Comparison of ENCODE assay signal across 8 mouse cellular contexts in genomic region chr11:4874551-4874950, GRCm38 (mm10). TPM values are rescaled to one million over a fixed set of nuclear protein-coding genes. Genes with fewer than 3 reads are reported as not detected.
DNase-seq lines count a peak whose midpoint lies in the region; ATAC-seq and TF ChIP-seq lines count a peak whose summit lies in the region.

No protein-coding gene starts in this region.

- H3K27me3 ChIP-seq in lung, embryonic 14.5 days (ENCODE audit: insufficient read depth, low read length): no peaks in the 10 kb centered on the region
- H3K27me3 ChIP-seq in embryonic facial prominence, embryonic 14.5 days (replicated peaks; ENCODE audit: control insufficient read depth, insufficient read depth, low read length): no peaks in the 10 kb centered on the region
- no peaks in the 10 kb centered on the region for H3K27me3 ChIP-seq in kidney, embryonic 14.5 days (ENCODE audit: control insufficient read depth, insufficient read depth, low read length)
- no peaks in the 10 kb centered on the region for H3K27me3 ChIP-seq in midbrain, embryonic 11.5 days (ENCODE audit: control insufficient read depth, insufficient read depth, low read length)

- H3K4me3 ChIP-seq in lung, embryonic 14.5 days (ENCODE audit: low read depth, low read length): peak overlapping the region; percentile 56
- H3K4me3 ChIP-seq in embryonic facial prominence, embryonic 14.5 days (ENCODE audit: low read depth, low read length): peak overlapping the region; percentile 73
- peak overlapping the region; percentile 76 for H3K4me3 ChIP-seq in kidney, embryonic 14.5 days (ENCODE audit: low read length)
- H3K4me3 ChIP-seq in midbrain, embryonic 11.5 days (ENCODE audit: low read depth, low read length): peak overlapping the region; percentile 70

- H3K9me3 ChIP-seq in lung, embryonic 14.5 days (ENCODE audit: low read depth, low read length): no peaks in the 10 kb centered on the region
- no peaks in the 10 kb centered on the region for H3K9me3 ChIP-seq in embryonic facial prominence, embryonic 14.5 days (ENCODE audit: control insufficient read depth, low read length)
- no peaks in the 10 kb centered on the region for H3K9me3 ChIP-seq in kidney, embryonic 14.5 days (ENCODE audit: control insufficient read depth, low read length)
- no peaks in the 10 kb centered on the region for H3K9me3 ChIP-seq in midbrain, embryonic 11.5 days (ENCODE audit: control insufficient read depth, low read length)

- no peak overlapping the region for H3K27ac ChIP-seq in lung, embryonic 14.5 days (ENCODE audit: low read depth)
- H3K27ac ChIP-seq in embryonic facial prominence, embryonic 14.5 days (replicated peaks; ENCODE audit: low read depth, low read length): no peak overlapping the region
- peak overlapping the region; percentile 37; the same call in 1 of the 2 replicates for H3K27ac ChIP-seq in kidney, embryonic 14.5 days (ENCODE audit: low read depth, low read length)
- H3K27ac ChIP-seq in midbrain, embryonic 11.5 days (ENCODE audit: low read depth, low read length): no peak overlapping the region

- H3K9ac ChIP-seq in lung, embryonic 14.5 days: peak overlapping the region; percentile 54
- peak overlapping the region; percentile 70 for H3K9ac ChIP-seq in embryonic facial prominence, embryonic 14.5 days (ENCODE audit: low read depth, low read length)
- H3K9ac ChIP-seq in kidney, embryonic 14.5 days (ENCODE audit: low read depth, low read length): peak overlapping the region; percentile 69
- H3K9ac ChIP-seq in midbrain, embryonic 11.5 days (ENCODE audit: low read length): peak overlapping the region; percentile 83

- peak overlapping the region; percentile 66 for H3K4me2 ChIP-seq in lung, embryonic 14.5 days
- H3K4me2 ChIP-seq in embryonic facial prominence, embryonic 14.5 days (ENCODE audit: low read depth, low read length): peak overlapping the region; percentile 70
- peak overlapping the region; percentile 71 for H3K4me2 ChIP-seq in kidney, embryonic 14.5 days (replicated peaks; ENCODE audit: low read depth, low read length)
- H3K4me2 ChIP-seq in midbrain, embryonic 11.5 days: peak overlapping the region; percentile 76

- peaks cover 4% of the 10 kb centered on the region for H3K4me1 ChIP-seq in lung, embryonic 14.5 days (ENCODE audit: insufficient read depth)
- H3K4me1 ChIP-seq in embryonic facial prominence, embryonic 14.5 days (ENCODE audit: control insufficient read depth, insufficient read depth, low read length): peaks cover 6% of the 10 kb centered on the region
- peaks cover 7% of the 10 kb centered on the region; the same call in 1 of the 2 replicates for H3K4me1 ChIP-seq in kidney, embryonic 14.5 days (ENCODE audit: control insufficient read depth, insufficient read depth, low read length)
- peaks cover 6% of the 10 kb centered on the region for H3K4me1 ChIP-seq in midbrain, embryonic 11.5 days (ENCODE audit: control insufficient read depth, insufficient read depth, low read length)

- no peak for TF ChIP-seq CTCF in lung, embryonic 14.5 days (IDR thresholded peaks at IDR 0.05; ENCODE audit: low read depth)

- DNase-seq in lung, embryonic 14.5 days: peak; percentile 21
- DNase-seq in lung, postnatal 36 days: no peak
- DNase-seq in embryonic facial prominence, embryonic 14.5 days (ENCODE audit: low spot score): no peak
- peak; percentile 93 for DNase-seq in midbrain, embryonic 11.5 days (ENCODE audit: low spot score, missing footprints)
- no peak for DNase-seq in Muller cell, postnatal 12 days (ENCODE audit: inconsistent ontology term)
- no peak for DNase-seq in layer of hippocampus, adult 11-12 months (ENCODE audit: low spot score)
- DNase-seq in T-cell, adult 2 months (ENCODE audit: low spot score): no peak

- no peaks in the 10 kb centered on the region for H3K36me3 ChIP-seq in lung, embryonic 14.5 days (ENCODE audit: insufficient read depth)
- H3K36me3 ChIP-seq in embryonic facial prominence, embryonic 14.5 days (ENCODE audit: control insufficient read depth, insufficient read depth, low read length): peaks cover 5% of the 10 kb centered on the region; the same call in 1 of the 2 replicates
- H3K36me3 ChIP-seq in kidney, embryonic 14.5 days (ENCODE audit: control insufficient read depth, insufficient read depth, low read length): peaks cover 3% of the 10 kb centered on the region; the same call in 1 of the 2 replicates
- H3K36me3 ChIP-seq in midbrain, embryonic 11.5 days (ENCODE audit: control insufficient read depth, insufficient read depth, low read length): no peaks in the 10 kb centered on the region

- WGBS in lung, embryonic 14.5 days: 6% methylated on average over 10 of the region's 10 CpGs
- WGBS in embryonic facial prominence, embryonic 14.5 days: 4% methylated on average over 5 of the region's 10 CpGs
- 4% methylated on average over 10 of the region's 10 CpGs for WGBS in kidney, embryonic 14.5 days
- WGBS in midbrain, embryonic 11.5 days: 3% methylated on average over 10 of the region's 10 CpGs

- ATAC-seq in lung, embryonic 14.5 days (ENCODE audit: insufficient read depth): peak; percentile 26; the same call in 1 of the 2 replicates
- ATAC-seq in embryonic facial prominence, embryonic 14.5 days (ENCODE audit: low read depth): peak; percentile 50; the same call in 1 of the 2 replicates
- peak; percentile 65 for ATAC-seq in kidney, embryonic 14.5 days (ENCODE audit: low FRiP score, low TSS enrichment)
- ATAC-seq in midbrain, embryonic 11.5 days (ENCODE audit: low FRiP score): peak; percentile 35; the same call in 1 of the 2 replicates

RNA-seq across cellular contexts. Expression of gene Nipsnap1, which starts 0.8 kb away (rescaled TPM):
- 32.0 and 32.4 TPM in 2 replicates for polyA plus RNA-seq in lung, embryonic 14.5 days (2014; fragmentation: Nextera tagmentation; extraction: Ambion mirVana)
- 32.1 and 41.4 TPM in 2 replicates for polyA plus RNA-seq in embryonic facial prominence, embryonic 14.5 days (2014; fragmentation: Nextera tagmentation; extraction: Ambion mirVana)
- 56.4 and 67.4 TPM in 2 replicates for polyA plus RNA-seq in kidney, embryonic 14.5 days (2014; fragmentation: Nextera tagmentation; extraction: Ambion mirVana)
- 75.4 and 79.1 TPM in 2 replicates for polyA plus RNA-seq in midbrain, embryonic 11.5 days (2014; fragmentation: Nextera tagmentation; extraction: Ambion mirVana)

RNA-seq across cellular contexts. Expression of gene Thoc5, which starts 20.6 kb away (rescaled TPM):
- 37.7 and 43.4 TPM in 2 replicates for polyA plus RNA-seq in lung, embryonic 14.5 days (2014; fragmentation: Nextera tagmentation; extraction: Ambion mirVana)
- polyA plus RNA-seq in embryonic facial prominence, embryonic 14.5 days (2014; fragmentation: Nextera tagmentation; extraction: Ambion mirVana): 27.9 and 32.3 TPM in 2 replicates
- 39.4 and 47.1 TPM in 2 replicates for polyA plus RNA-seq in kidney, embryonic 14.5 days (2014; fragmentation: Nextera tagmentation; extraction: Ambion mirVana)
- polyA plus RNA-seq in midbrain, embryonic 11.5 days (2014; fragmentation: Nextera tagmentation; extraction: Ambion mirVana): 61.2 and 65.5 TPM in 2 replicates

RNA-seq across cellular contexts. Expression of gene Nf2, which starts 25.2 kb away (rescaled TPM):
- polyA plus RNA-seq in lung, embryonic 14.5 days (2014; fragmentation: Nextera tagmentation; extraction: Ambion mirVana): 43.3 and 47.6 TPM in 2 replicates
- 40.5 and 43.1 TPM in 2 replicates for polyA plus RNA-seq in embryonic facial prominence, embryonic 14.5 days (2014; fragmentation: Nextera tagmentation; extraction: Ambion mirVana)
- polyA plus RNA-seq in kidney, embryonic 14.5 days (2014; fragmentation: Nextera tagmentation; extraction: Ambion mirVana): 21.6 and 48.1 TPM in 2 replicates
- 46.9 and 51.0 TPM in 2 replicates for polyA plus RNA-seq in midbrain, embryonic 11.5 days (2014; fragmentation: Nextera tagmentation; extraction: Ambion mirVana)

Comparison
In these comparisons a context has a peak if more than half of its experiments do, and no peak if none do; other contexts are left out.
1. DNase-seq: peak in lung, embryonic 14.5 days (single experiment) and midbrain, embryonic 11.5 days (single experiment); none in lung, postnatal 36 days (single experiment), embryonic facial prominence, embryonic 14.5 days (single experiment), Muller cell, postnatal 12 days (single experiment), layer of hippocampus, adult 11-12 months (single experiment) and T-cell, adult 2 months (single experiment).
2. Peak in every context shown above with its lines, with median percentiles within 50 percentile points of each other: ATAC-seq, H3K4me2 ChIP-seq, H3K4me3 ChIP-seq and H3K9ac ChIP-seq.